Mouse (Mus musculus): Measurements from ENCODE around the gene Gas2l3. TPM values are rescaled to one million over a fixed set of nuclear protein-coding genes. Genes with fewer than 3 reads are reported as not detected.

Gene Gas2l3
- total and polyA plus RNA-seq, 2 experiments from 2014 or later = 8.0 to 19.7 TPM

- Histone ChIP-seq H3K27me3 (ENCODE audit: control insufficient read depth, insufficient read depth, low read length) (no peaks in the 10 kb centered on the region), H3K9me3 (replicated peaks; ENCODE audit: control insufficient read depth, low read length) (no peaks in the 10 kb centered on the region), H3K36me3 (replicated peaks; ENCODE audit: control insufficient read depth, insufficient read depth, low read length) (peaks cover 22% of the 10 kb centered on the region), H3K27ac (ENCODE audit: low read depth) (no peak overlapping the region), H3K4me3 (ENCODE audit: low read depth, low read length) (no peak overlapping the region), H3K4me1 (ENCODE audit: control insufficient read depth, insufficient read depth) (no peaks in the 10 kb centered on the region), H3K9ac (replicated peaks; ENCODE audit: low read depth, low read length) (no peak overlapping the region), H3K4me2 (ENCODE audit: low read depth, low read length) (no peak overlapping the region)
- no peak for DNase-seq (ENCODE audit: low spot score)
- 48% methylated on average over 1 of the region's 1 CpGs for WGBS
- TF ChIP-seq CTCF (IDR thresholded peaks at IDR 0.05; ENCODE audit: low read depth) = no peak
- no peak for TF ChIP-seq EP300 (IDR thresholded peaks at IDR 0.05; ENCODE audit: low read depth)
- ATAC-seq (ENCODE audit: insufficient read depth, low read depth) = no peak
Measured at GRCm38 (mm10) chr10:89407551-89407950, 36.2 kb downstream of the Gas2l3 start.

GRCm38 (mm10) chr10:89406733-89407484, 36.9 kb downstream of the Gas2l3 start:
- TF ChIP-seq EP300 (IDR thresholded peaks at IDR 0.05; ENCODE audit: low read depth) (no peak), CTCF (IDR thresholded peaks at IDR 0.05; ENCODE audit: low read depth) (no peak)

GRCm38 (mm10) chr10:89404936-89405335, 38.8 kb downstream of the Gas2l3 start:
- DNase-seq (ENCODE audit: low spot score) (no peak), ATAC-seq (ENCODE audit: insufficient read depth, low read depth) (no peak)
- peaks cover 5% of the 10 kb centered on the region; the same call in 1 of the 2 replicates for H3K9me3 ChIP-seq (replicated peaks; ENCODE audit: control insufficient read depth, low read length)
- no peak for TF ChIP-seq CTCF (IDR thresholded peaks at IDR 0.05; ENCODE audit: low read depth)
- TF ChIP-seq EP300 (IDR thresholded peaks at IDR 0.05; ENCODE audit: low read depth) = no peak
- 67% methylated on average over 4 of the region's 4 CpGs for WGBS
- no peaks in the 10 kb centered on the region for H3K27me3 ChIP-seq (ENCODE audit: control insufficient read depth, insufficient read depth, low read length)
- no peak overlapping the region for H3K27ac ChIP-seq (ENCODE audit: low read depth)
- no peak overlapping the region for H3K9ac ChIP-seq (replicated peaks; ENCODE audit: low read depth, low read length)
- no peak overlapping the region for H3K4me3 ChIP-seq (ENCODE audit: low read depth, low read length)
- 0 out of 2 replicates have a peak, but pooled peaks cover 3% of the 10 kb centered on the region for H3K36me3 ChIP-seq (replicated peaks; ENCODE audit: control insufficient read depth, insufficient read depth, low read length)
- H3K4me1 ChIP-seq (ENCODE audit: control insufficient read depth, insufficient read depth) = no peaks in the 10 kb centered on the region
- no peak overlapping the region for H3K4me2 ChIP-seq (ENCODE audit: low read depth, low read length)

More at GRCm38 (mm10) chr10:89406733-89407484, 36.9 kb downstream of the Gas2l3 start:
- 69% methylated on average over 5 of the region's 6 CpGs for WGBS
- Histone ChIP-seq H3K4me2 (ENCODE audit: low read depth, low read length) (no peak overlapping the region), H3K36me3 (replicated peaks; ENCODE audit: control insufficient read depth, insufficient read depth, low read length) (peaks cover 19% of the 10 kb centered on the region), H3K4me1 (ENCODE audit: control insufficient read depth, insufficient read depth) (no peaks in the 10 kb centered on the region), H3K27me3 (ENCODE audit: control insufficient read depth, insufficient read depth, low read length) (no peaks in the 10 kb centered on the region), H3K4me3 (ENCODE audit: low read depth, low read length) (no peak overlapping the region), H3K9ac (replicated peaks; ENCODE audit: low read depth, low read length) (no peak overlapping the region), H3K9me3 (replicated peaks; ENCODE audit: control insufficient read depth, low read length) (no peaks in the 10 kb centered on the region), H3K27ac (ENCODE audit: low read depth) (no peak overlapping the region)
- DNase-seq (ENCODE audit: low spot score) (no peak), ATAC-seq (ENCODE audit: insufficient read depth, low read depth) (no peak)

GRCm38 (mm10) chr10:89400674-89401336, 43.0 kb downstream of the Gas2l3 start:
- Histone ChIP-seq H3K27ac (ENCODE audit: low read depth) (no peak overlapping the region), H3K27me3 (ENCODE audit: control insufficient read depth, insufficient read depth, low read length) (no peaks in the 10 kb centered on the region), H3K36me3 (replicated peaks; ENCODE audit: control insufficient read depth, insufficient read depth, low read length) (no peaks in the 10 kb centered on the region), H3K4me1 (ENCODE audit: control insufficient read depth, insufficient read depth) (no peaks in the 10 kb centered on the region), H3K9ac (replicated peaks; ENCODE audit: low read depth, low read length) (no peak overlapping the region), H3K4me2 (ENCODE audit: low read depth, low read length) (no peak overlapping the region), H3K9me3 (replicated peaks; ENCODE audit: control insufficient read depth, low read length) (peaks cover 5% of the 10 kb centered on the region; the same call in 1 of the 2 replicates), H3K4me3 (ENCODE audit: low read depth, low read length) (no peak overlapping the region)
- 74% methylated on average over 19 of the region's 19 CpGs for WGBS
- ATAC-seq (ENCODE audit: insufficient read depth, low read depth) (no peak), DNase-seq (ENCODE audit: low spot score) (no peak)
- TF ChIP-seq EP300 (IDR thresholded peaks at IDR 0.05; ENCODE audit: low read depth) = no peak
- no peak for TF ChIP-seq CTCF (IDR thresholded peaks at IDR 0.05; ENCODE audit: low read depth)

- H3K27me3 ChIP-seq (ENCODE audit: control insufficient read depth, insufficient read depth, low read length) = no peaks in the 10 kb centered on the region
- H3K4me2 ChIP-seq (ENCODE audit: low read depth, low read length) = peak overlapping the region; percentile 36
- no peak for DNase-seq (ENCODE audit: low spot score)
- H3K9ac ChIP-seq (replicated peaks; ENCODE audit: low read depth, low read length) = no peak overlapping the region
- H3K27ac ChIP-seq (ENCODE audit: low read depth) = no peak overlapping the region
- WGBS = 8% methylated on average over 7 of the region's 7 CpGs
- ATAC-seq (ENCODE audit: insufficient read depth, low read depth) = 0 out of 2 replicates have a peak, but pooled peaks have one; percentile 36
- TF ChIP-seq CTCF (IDR thresholded peaks at IDR 0.05; ENCODE audit: low read depth) (peak; percentile 40), EP300 (IDR thresholded peaks at IDR 0.05; ENCODE audit: low read depth) (no peak)
- no peaks in the 10 kb centered on the region for H3K4me1 ChIP-seq (ENCODE audit: control insufficient read depth, insufficient read depth)
- H3K9me3 ChIP-seq (replicated peaks; ENCODE audit: control insufficient read depth, low read length) = peaks cover 3% of the 10 kb centered on the region; the same call in 1 of the 2 replicates
- H3K36me3 ChIP-seq (replicated peaks; ENCODE audit: control insufficient read depth, insufficient read depth, low read length) = no peaks in the 10 kb centered on the region
- peak overlapping the region; percentile 2; the same call in 1 of the 2 replicates for H3K4me3 ChIP-seq (ENCODE audit: low read depth, low read length)
Measured at GRCm38 (mm10) chr10:89395823-89396222, 47.9 kb downstream of the Gas2l3 start.
